Mouse (Mus musculus) embryonic fibroblast, embryonic 13.5 days (primary cell): ENCODE results near the gene Gm20388.

Source experiments
- CTCF ChIP-seq: IDR thresholded peaks from 2 replicates; pipeline ENCODE4 v1.5.1; 2011; ENCODE audit warnings: mild to moderate bottlenecking, control low read depth, low read length, moderate library complexity, borderline replicate concordance; ENCODE audit not compliant: insufficient read depth
- POLR2A ChIP-seq: IDR thresholded peaks from 2 replicates; pipeline ENCODE4 v1.6.1; 2011; ENCODE audit warnings: low read depth, mild to moderate bottlenecking, control low read depth, low read length, moderate library complexity

DNA sequence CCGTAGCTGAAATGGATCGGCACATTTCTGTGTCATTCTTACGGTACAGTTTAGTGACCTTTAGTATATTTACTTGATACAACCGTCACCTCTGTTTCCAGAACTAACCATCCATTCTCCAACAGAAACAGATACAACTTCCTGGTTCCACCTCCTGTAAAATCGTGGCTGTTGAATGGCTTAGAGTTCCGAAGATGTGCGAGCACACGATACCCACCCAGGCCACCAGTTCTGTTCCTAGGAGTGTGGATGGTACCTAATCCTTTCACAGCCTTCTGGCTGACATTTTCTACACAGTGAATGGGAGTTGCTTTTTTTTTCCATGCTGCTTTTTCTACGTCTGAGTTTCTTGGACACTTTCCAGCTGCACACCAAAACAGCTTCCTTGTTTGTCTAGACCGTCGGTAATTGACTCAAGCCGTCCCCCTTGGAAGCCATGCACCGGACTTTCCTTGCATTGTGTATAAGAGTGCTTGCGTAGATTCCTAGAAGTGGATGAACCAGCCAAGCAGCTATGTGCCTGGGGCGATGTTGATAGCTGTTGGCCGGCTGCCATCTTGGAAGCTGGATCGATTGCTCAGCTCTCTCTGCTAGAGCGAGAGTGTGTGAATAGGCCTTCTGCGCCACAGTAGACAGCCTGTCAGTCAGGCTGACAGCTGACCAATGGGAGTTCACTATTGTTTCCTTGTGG lies 2533.6 kb downstream of the Gm20388 start:
- TF ChIP-seq POLR2A (peak; percentile 28; the same call in 1 of the 2 replicates), CTCF (no peak)
